Mouse (Mus musculus): ENCODE results near the gene Cyp51.

- TF ChIP-seq POLR2A (IDR thresholded peaks at IDR 0.05; ENCODE audit: insufficient read depth, low read depth, low read length) (no peak), CTCF (IDR thresholded peaks at IDR 0.05; ENCODE audit: insufficient read depth, low read depth, low read length) (no peak)
Measured at GRCm38 (mm10) chr5:4081513-4081912, 23.0 kb downstream of the Cyp51 start.
